Mouse (Mus musculus) small intestine, adult 2 months (tissue): ENCODE results near the gene Cdip1. TPM values are rescaled to one million over a fixed set of nuclear protein-coding genes. Genes with fewer than 3 reads are reported as not detected.

Source experiments
- H3K27ac ChIP-seq: fragments of 200-500 bp; 2 replicates; pipeline ENCODE4 v1.5.1; 2012; ENCODE audit warnings: low read depth, low read length, control low read depth, inconsistent platforms; ENCODE audit not compliant: insufficient read depth
- H3K27me3 ChIP-seq: fragments of 200-500 bp; 2 replicates; pipeline ENCODE4 v1.6.1; 2012; ENCODE audit warnings: mild to moderate bottlenecking, moderate library complexity, low read length, inconsistent platforms; ENCODE audit not compliant: control insufficient read depth, insufficient read depth
- H3K36me3 ChIP-seq: fragments of 200-500 bp; 2 replicates; pipeline ENCODE4 v1.6.1; 2012; ENCODE audit warnings: mild to moderate bottlenecking, low read length, control low read depth, inconsistent platforms; ENCODE audit not compliant: control insufficient read depth, insufficient read depth
- H3K4me1 ChIP-seq: fragments of 200-500 bp; 2 replicates; pipeline ENCODE4 v1.6.1; 2012; ENCODE audit warnings: low read length, inconsistent platforms, mixed read lengths; ENCODE audit not compliant: control insufficient read depth, insufficient read depth, insufficient read length
- H3K4me3 ChIP-seq: fragments of 200-500 bp; 2 replicates; pipeline ENCODE4 v1.5.1; 2012; ENCODE audit warnings: low read depth, mild to moderate bottlenecking, control low read depth, inconsistent platforms, low read length, moderate library complexity
- CTCF ChIP-seq: fragments of 200-500 bp; IDR thresholded peaks from 2 replicates; pipeline ENCODE4 v1.5.1; 2012; ENCODE audit warnings: low read depth, mild to moderate bottlenecking, control low read depth, inconsistent platforms, low read length, moderate library complexity, mixed read lengths; ENCODE audit not compliant: insufficient replicate concordance, insufficient read length; ENCODE audit errors: extremely low read depth
- POLR2A ChIP-seq: fragments of 200-500 bp; IDR thresholded peaks from 2 replicates; pipeline ENCODE4 v1.6.1; 2012; ENCODE audit warnings: low read depth, mild to moderate bottlenecking, control low read depth, inconsistent platforms, low read length, moderate library complexity
- WGBS: fragments of 180-500 bp; shearing (Covaris S2); methylation state at CpG from one replicate; pipeline ENCODE4 v1.1.7; 2018; 5-methylcytosine and 5-hydroxymethylcytosine counted together
- polyA plus RNA-seq: library from polyadenylated mRNA; depleted of rRNA; stranded (reverse); fragments of >200 nt; gene quantifications from 2 replicates; pipeline ENCODE4 v1.2.3, GENCODE M21; 2012

The Cdip1 gene
- polyA plus RNA-seq, 1 experiment: 87.4 TPM

DNA sequence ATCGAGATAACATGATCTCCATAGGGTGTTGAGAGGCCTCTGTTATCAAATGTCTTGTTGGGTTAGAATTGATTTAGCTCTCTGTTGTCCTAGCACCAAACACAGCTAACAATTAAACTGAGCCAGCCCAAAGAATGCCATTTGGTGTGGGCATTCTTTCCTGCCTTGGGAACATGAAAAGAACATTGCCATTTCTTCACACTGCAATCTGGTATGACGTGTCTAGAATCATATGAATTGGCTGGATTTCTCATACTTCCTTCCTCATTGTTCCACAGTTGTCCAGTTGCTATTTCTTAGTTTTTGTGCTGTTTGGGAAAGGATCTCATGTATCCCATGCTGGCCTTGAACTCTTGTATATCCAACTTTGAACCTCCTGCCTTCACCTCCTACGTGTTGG lies 36.0 kb downstream of the Cdip1 start:
- H3K27ac ChIP-seq: no peak overlapping the region
- TF ChIP-seq POLR2A (no peak), CTCF (no peak)
- 72% methylated on average over 3 of the region's 3 CpGs for WGBS

DNA sequence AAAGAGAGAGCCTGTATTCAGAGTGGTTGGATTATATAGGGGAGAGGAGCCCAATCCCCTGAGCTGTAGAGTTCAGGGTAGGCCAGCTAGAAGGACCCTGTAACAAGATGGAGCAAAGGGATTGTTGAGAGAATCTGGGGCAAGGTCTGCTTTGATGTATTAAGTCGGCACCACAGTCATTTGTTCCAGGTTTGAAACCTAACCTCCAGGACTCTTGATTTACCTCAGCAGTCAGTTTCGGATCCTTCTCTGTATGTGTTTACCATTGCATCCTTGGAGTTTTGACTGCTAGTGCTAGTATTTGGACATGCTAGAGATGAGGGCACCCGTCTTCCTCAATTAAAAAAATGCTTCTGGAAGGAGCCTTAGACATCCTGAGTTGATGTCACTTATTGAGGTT lies 37.9 kb downstream of the Cdip1 start:
- H3K27me3 ChIP-seq: no peaks in the 10 kb centered on the region
- H3K27ac ChIP-seq: no peak overlapping the region
- 86% methylated on average over 3 of the region's 3 CpGs for WGBS
- no peaks in the 10 kb centered on the region for H3K4me1 ChIP-seq
- H3K36me3 ChIP-seq: no peaks in the 10 kb centered on the region
- H3K4me3 ChIP-seq: no peak overlapping the region
- TF ChIP-seq CTCF: no peak
- no peak for TF ChIP-seq POLR2A

More for the DNA sequence above, 36.0 kb downstream of the Cdip1 start:
- Histone ChIP-seq H3K4me1 (no peaks in the 10 kb centered on the region), H3K27me3 (no peaks in the 10 kb centered on the region), H3K36me3 (no peaks in the 10 kb centered on the region), H3K4me3 (no peak overlapping the region)

DNA sequence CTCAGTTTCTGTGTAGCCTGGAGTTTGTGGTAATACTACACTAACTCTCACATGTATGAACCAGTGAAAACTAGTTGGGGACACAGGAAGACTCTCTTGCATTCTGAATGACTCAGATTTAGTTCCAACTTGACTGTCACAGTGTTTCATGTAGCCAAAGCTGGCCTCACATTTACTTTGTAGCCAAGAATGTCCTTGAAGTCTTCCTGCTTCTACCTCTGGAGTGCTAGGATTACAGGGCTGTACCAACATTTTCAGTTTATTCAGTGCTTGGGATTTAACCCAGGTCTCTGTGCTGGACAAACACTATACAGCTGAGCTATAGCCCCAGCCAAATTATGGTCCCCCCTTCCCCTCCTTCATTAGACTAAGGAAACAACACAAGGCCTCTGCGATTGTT lies 47.9 kb downstream of the Cdip1 start:
- H3K4me1 ChIP-seq: no peaks in the 10 kb centered on the region
- 95% methylated on average over 1 of the region's 1 CpGs for WGBS
- H3K36me3 ChIP-seq: peaks cover 2% of the 10 kb centered on the region; the same call in 1 of the 2 replicates

DNA sequence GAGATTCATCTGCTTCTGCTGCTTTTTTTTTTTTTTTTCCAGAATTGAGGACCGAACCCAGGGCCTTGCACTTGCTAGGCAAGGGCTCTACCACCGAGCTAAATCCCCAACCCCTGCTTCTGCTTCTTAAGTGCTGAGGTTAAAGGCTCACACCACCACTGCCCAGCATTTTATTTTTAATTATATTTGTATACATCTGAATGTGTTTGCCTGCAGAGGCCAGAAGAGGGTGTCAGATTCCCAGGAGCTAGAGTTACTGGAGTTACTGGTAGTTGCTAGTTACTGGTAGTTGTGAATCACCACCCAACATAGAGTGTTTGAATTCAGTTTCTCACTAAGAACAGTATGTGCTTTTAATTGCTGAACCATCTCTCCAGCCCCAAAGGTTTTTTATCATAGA lies 50.1 kb downstream of the Cdip1 start:
- Histone ChIP-seq H3K27me3 (no peaks in the 10 kb centered on the region), H3K36me3 (peaks cover 5% of the 10 kb centered on the region), H3K4me3 (no peak overlapping the region), H3K4me1 (no peaks in the 10 kb centered on the region), H3K27ac (no peak overlapping the region)
- 83% methylated on average over 2 of the region's 2 CpGs for WGBS
- TF ChIP-seq CTCF: no peak
- TF ChIP-seq POLR2A: no peak

More for the DNA sequence above, 47.9 kb downstream of the Cdip1 start:
- no peaks in the 10 kb centered on the region for H3K27me3 ChIP-seq
- H3K27ac ChIP-seq: no peak overlapping the region
- no peak overlapping the region for H3K4me3 ChIP-seq
- no peak for TF ChIP-seq CTCF
- TF ChIP-seq POLR2A: no peak

DNA sequence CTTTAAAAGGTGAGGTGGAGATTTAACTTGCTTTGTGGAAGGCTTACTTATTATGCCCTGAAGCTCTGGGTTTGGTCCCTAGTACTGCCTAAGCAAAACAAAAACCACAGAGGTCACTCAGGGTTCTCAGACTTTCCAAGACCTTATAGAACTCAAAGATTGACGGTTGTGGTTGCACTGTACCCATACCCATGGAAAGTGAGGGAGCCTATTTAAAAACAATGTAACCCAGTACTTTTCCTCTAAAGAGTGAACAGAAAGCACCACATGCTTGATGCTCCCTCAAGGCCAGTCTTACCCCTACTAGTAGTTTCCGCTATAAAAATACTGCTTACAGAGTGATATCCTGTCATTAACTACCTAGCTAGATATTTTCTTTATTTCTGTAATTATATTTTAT lies 53.8 kb downstream of the Cdip1 start:
- Histone ChIP-seq H3K27me3 (no peaks in the 10 kb centered on the region), H3K36me3 (peaks cover 6% of the 10 kb centered on the region), H3K27ac (no peak overlapping the region), H3K4me3 (no peak overlapping the region), H3K4me1 (no peaks in the 10 kb centered on the region)
- TF ChIP-seq POLR2A: no peak
- TF ChIP-seq CTCF: no peak
- 80% methylated on average over 2 of the region's 2 CpGs for WGBS

DNA sequence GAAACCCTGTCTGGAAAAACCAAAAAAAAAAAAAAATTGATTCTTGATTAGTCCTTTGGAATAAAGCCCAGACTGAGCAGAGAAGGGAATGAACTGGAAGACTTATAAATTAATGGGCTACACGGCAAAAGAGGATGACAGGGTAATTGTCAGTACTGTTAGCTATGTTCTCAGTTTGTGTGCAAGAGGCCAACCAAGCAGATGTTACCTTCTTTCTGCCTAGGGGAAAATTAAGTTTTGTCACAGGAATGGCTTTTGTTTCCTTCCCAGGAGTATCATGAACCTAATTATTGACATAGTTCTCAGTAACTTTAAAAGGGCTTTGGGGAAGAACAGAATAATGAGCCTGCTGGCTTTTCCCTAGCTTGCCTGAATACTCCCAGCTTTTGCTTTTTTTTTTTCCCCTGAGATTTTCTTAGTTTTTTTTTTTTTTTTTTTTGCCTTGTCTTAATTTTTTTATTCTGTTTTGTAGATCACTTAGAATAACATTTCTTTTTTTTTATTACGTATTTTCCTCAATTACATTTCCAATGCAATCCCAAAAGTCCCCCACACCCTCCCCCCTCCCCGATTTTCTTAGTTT lies 59.2 kb downstream of the Cdip1 start:
- Histone ChIP-seq H3K4me1 (no peaks in the 10 kb centered on the region; the same call in 1 of the 2 replicates), H3K27ac (no peak overlapping the region), H3K27me3 (no peaks in the 10 kb centered on the region), H3K4me3 (no peak overlapping the region), H3K36me3 (peaks cover 3% of the 10 kb centered on the region)
- TF ChIP-seq POLR2A (no peak), CTCF (no peak)
- WGBS: 64% methylated on average over 3 of the region's 3 CpGs

DNA sequence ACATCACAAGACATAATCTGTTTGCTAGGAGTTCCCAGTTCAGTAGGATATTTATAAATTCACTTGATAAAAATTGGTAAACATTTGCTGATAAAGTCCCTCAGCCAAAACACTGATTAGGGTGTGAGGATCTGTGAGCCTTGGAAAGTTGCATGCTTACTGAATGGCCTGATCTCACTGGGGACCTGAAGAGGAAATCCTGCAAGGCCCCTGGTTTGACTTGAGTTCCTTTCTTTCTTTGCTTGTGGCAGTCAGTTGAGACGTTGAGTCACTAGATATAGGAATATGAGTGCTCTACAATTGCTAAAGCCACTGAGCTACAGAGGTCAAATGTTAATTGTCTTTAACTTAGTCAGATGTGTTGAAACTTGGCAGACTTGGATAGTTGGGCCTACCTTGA lies 62.1 kb downstream of the Cdip1 start:
- Histone ChIP-seq H3K27ac (no peak overlapping the region), H3K27me3 (no peaks in the 10 kb centered on the region), H3K36me3 (0 out of 2 replicates have a peak, but pooled peaks cover 1% of the 10 kb centered on the region), H3K4me3 (no peak overlapping the region), H3K4me1 (no peaks in the 10 kb centered on the region; the same call in 1 of the 2 replicates)
- TF ChIP-seq POLR2A: no peak
- TF ChIP-seq CTCF: no peak
- WGBS: 39% methylated on average over 1 of the region's 1 CpGs

DNA sequence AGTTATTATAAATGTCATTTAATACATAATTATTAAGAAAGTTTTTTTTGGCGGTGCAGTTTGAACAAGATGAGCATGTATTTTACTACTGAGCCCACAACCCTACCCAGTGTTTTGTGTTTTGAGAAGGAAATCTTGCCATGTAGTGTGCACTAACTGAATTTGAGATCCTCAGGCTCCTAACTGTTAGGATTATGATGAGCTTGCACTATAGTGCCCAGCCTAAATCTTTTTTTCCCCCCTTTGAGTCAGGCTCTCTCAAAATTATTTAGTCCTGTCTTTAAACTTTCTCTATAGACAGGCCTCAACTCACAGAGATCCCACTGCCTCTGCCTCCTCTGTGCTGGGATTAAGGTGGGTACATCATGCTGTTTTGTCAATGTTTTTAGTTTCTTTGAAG lies 62.6 kb downstream of the Cdip1 start:
- H3K27ac ChIP-seq: no peak overlapping the region
- no peak for TF ChIP-seq POLR2A
- 0 out of 2 replicates have a peak, but pooled peaks cover 1% of the 10 kb centered on the region for H3K36me3 ChIP-seq
- WGBS: 91% methylated on average over 1 of the region's 1 CpGs
- H3K4me3 ChIP-seq: no peak overlapping the region
- no peaks in the 10 kb centered on the region; the same call in 1 of the 2 replicates for H3K4me1 ChIP-seq
- H3K27me3 ChIP-seq: no peaks in the 10 kb centered on the region
